Mouse (Mus musculus) heart, embryonic 10.5 days (tissue): ENCODE data around the gene Olfr461. TPM values are rescaled to one million over a fixed set of nuclear protein-coding genes. Genes with fewer than 3 reads are reported as not detected.
"Not testable (repeated sequence)": the region's sequence is repeated elsewhere in the genome, so short reads cannot be mapped to it uniquely, and the experiment has no call there.

ENCODE experiments used
- DNase-seq: peaks from one replicate; pipeline ENCODE4 v3.0.0-alpha.2; 2017; ENCODE audit warnings: low spot score
- H3K27ac ChIP-seq: fragments of 300-500 bp; sonication (generic); 2 replicates; pipeline ENCODE4 v1.5.1; 2016; ENCODE audit warnings: mild to moderate bottlenecking
- H3K27me3 ChIP-seq: fragments of 300-500 bp; sonication (generic); 2 replicates; pipeline ENCODE4 v1.6.1; 2016; ENCODE audit warnings: mild to moderate bottlenecking; ENCODE audit not compliant: poor library complexity, insufficient read depth, severe bottlenecking
- H3K36me3 ChIP-seq: fragments of 300-500 bp; sonication (generic); 2 replicates; pipeline ENCODE4 v1.6.1; 2016; ENCODE audit warnings: mild to moderate bottlenecking, moderate library complexity
- H3K4me1 ChIP-seq: fragments of 300-500 bp; sonication (generic); 2 replicates; pipeline ENCODE4 v1.6.1; 2016; ENCODE audit warnings: mild to moderate bottlenecking
- H3K4me3 ChIP-seq: fragments of 300-500 bp; sonication (generic); 2 replicates; pipeline ENCODE4 v1.5.1; 2016; ENCODE audit warnings: mild to moderate bottlenecking, moderate library complexity
- H3K9me3 ChIP-seq: fragments of 300-500 bp; sonication (generic); 2 replicates; pipeline ENCODE4 v1.6.1; 2016; ENCODE audit warnings: mild to moderate bottlenecking, moderate library complexity
- WGBS: fragments of 180-500 bp; shearing (Covaris S2); methylation state at CpG from one replicate; pipeline ENCODE4 v1.1.7; 2016; 5-methylcytosine and 5-hydroxymethylcytosine counted together
- polyA plus RNA-seq: library from polyadenylated mRNA; unstranded; fragments of >200 nt; fragmentation: Nextera tagmentation; extraction: Ambion mirVana; gene quantifications from 2 replicates; pipeline ENCODE4 v1.2.1, GENCODE M21; 2016

Olfr461 gene
- polyA plus RNA-seq = not detected in 2 replicates

DNA sequence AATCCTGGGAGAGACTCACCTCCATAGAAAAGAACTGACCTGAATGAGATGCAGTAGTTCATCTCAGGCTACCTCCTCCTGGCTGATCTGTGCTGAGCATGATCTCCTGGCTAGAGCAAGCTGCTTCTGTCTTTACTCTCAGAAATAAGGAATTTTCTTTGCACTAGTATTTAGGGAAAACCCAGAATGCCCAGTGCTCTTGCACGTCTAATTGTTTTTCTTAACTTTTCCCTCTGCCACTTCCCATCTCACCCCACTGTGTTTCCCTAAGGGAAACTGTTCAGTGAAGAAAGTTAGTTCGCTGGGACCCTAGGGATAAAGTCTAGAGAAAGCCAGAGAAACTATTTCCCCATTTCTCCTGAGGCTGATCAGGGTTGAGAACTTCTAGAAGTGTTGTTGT, at the start of gene Olfr461:
Gene Olfr461, minus strand, starts transcription at position 101 of the 400 bp plus-strand sequence.
- WGBS = 83% methylated on average over 2 of the region's 2 CpGs
- H3K27me3 ChIP-seq = no peaks in the 10 kb centered on the region
- no peaks in the 10 kb centered on the region for H3K4me1 ChIP-seq
- no peak within 1 kb of the TSS for H3K27ac ChIP-seq
- H3K9me3 ChIP-seq = no peaks in the 10 kb centered on the region
- no peak for DNase-seq
- H3K36me3 ChIP-seq = no peaks in the 10 kb centered on the region
- H3K4me3 ChIP-seq = no peak within 1 kb of the TSS

DNA sequence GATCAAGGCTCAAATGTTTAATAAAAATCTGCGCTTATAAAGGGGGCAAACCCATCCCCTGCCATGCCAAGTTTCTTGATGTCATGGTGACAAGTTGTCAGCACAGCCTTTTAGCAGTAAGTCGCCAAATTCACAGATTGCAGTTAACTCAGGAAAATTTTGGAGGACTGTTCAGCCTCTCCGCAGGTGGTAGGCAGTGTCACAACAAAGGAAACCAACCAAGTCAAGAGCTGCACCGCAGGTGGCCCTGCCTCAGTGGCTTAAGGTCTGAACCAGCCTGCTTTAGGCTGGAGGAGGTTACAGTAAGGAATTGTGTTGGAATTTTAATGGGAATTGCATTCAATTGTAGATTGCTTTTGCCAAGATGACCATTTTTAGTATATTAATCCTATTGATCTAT, 43.7 kb upstream of the Olfr461 start:
- not testable (repeated sequence) for H3K27ac ChIP-seq, DNase-seq

DNA sequence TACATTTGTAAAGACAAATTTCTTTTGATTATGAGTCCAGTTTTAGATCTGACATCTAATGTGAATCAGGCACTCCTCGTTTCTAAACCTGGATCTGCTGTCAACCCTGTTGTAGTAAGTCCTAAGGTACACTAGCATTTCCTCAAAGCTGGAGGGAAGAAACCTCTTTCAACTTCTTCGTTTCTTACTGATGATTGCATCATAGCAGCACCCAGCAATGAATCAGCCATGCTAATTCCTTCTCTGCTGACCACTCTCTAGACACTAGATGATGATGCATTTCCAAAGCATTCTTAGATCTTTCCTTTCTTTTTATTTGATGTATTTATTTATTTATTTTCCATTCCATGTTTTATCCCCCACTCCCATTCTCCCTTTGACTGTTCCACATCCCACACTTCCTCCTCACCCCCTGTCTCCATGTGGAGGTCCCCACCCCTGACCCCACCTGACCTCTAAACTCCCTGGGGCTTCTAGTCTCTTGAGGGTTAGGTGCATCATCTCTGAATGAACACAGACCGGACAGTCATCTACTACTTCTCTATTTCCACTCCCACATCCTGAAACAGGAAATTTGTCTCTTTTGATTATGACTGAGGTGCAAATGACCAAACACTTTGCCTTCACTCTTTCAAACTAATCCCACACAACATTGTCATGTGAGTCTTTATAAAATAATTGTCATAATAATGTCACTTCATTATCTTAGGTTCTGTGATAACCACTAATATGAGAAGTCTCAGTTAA, 40.1 kb upstream of the Olfr461 start:
- WGBS = 76% methylated on average over 3 of the region's 3 CpGs
- Histone ChIP-seq H3K27me3 (no peaks in the 10 kb centered on the region), H3K4me3 (no peak overlapping the region), H3K36me3 (no peaks in the 10 kb centered on the region), H3K9me3 (no peaks in the 10 kb centered on the region), H3K4me1 (no peaks in the 10 kb centered on the region), H3K27ac (no peak overlapping the region)
- DNase-seq = no peak

More for the DNA sequence above, 43.7 kb upstream of the Olfr461 start:
- 29% methylated on average over 4 of the region's 4 CpGs for WGBS
- not testable (repeated sequence) for H3K4me1 ChIP-seq, H3K36me3 ChIP-seq, H3K9me3 ChIP-seq, H3K4me3 ChIP-seq, H3K27me3 ChIP-seq

DNA sequence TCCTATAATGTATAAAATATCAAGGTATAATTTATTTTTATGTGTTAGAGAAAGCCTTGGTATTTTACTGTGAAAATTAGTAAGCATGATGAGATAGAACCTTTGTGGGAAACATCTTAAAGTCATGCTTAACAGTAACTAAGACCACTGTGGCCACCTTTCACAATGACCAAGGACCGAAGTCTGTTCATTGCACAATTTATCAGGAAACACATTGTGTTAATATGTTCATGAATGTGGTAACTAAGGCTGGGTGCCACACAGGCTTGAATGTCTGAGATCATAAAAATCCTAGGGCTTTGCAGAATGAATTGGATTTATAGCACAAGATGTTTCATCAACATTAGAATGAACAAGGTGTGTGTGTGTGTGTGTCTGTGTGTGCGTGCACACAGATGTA, 33.5 kb upstream of the Olfr461 start:
- Histone ChIP-seq H3K27ac (no peak overlapping the region), H3K36me3 (no peaks in the 10 kb centered on the region), H3K4me3 (no peak overlapping the region), H3K27me3 (no peaks in the 10 kb centered on the region), H3K9me3 (no peaks in the 10 kb centered on the region), H3K4me1 (no peaks in the 10 kb centered on the region)
- 86% methylated on average over 2 of the region's 2 CpGs for WGBS
- DNase-seq = no peak

DNA sequence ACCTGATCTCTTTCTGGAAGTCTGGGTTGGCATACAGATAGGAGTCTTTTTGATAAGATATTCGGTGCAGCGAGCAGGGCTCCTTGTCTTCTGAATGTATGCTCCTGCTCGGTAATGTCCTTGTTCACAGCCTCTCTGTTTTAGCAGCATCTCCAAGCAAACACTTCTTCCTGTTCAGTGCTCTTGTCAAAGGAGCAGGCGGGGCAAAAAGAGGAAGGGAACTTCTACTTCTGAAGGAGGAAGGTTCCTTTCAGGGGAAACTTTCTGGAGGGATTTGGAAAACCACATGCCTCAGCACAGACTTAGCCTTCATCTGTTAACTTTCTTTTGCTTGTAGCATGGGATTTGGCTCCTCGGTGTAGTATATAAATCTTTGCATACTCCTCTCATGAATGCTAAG, 30.8 kb upstream of the Olfr461 start, which contains the start of gene Clec5a:
Gene Clec5a, minus strand, starts transcription at position 177 of the 400 bp plus-strand sequence.
- no peaks in the 10 kb centered on the region for H3K27me3 ChIP-seq
- no peaks in the 10 kb centered on the region for H3K4me1 ChIP-seq
- H3K36me3 ChIP-seq = no peaks in the 10 kb centered on the region
- 64% methylated on average over 5 of the region's 5 CpGs for WGBS
- H3K9me3 ChIP-seq = no peaks in the 10 kb centered on the region
- H3K4me3 ChIP-seq = no peak within 1 kb of the TSS
- H3K27ac ChIP-seq = no peak within 1 kb of the TSS
- DNase-seq = no peak

DNA sequence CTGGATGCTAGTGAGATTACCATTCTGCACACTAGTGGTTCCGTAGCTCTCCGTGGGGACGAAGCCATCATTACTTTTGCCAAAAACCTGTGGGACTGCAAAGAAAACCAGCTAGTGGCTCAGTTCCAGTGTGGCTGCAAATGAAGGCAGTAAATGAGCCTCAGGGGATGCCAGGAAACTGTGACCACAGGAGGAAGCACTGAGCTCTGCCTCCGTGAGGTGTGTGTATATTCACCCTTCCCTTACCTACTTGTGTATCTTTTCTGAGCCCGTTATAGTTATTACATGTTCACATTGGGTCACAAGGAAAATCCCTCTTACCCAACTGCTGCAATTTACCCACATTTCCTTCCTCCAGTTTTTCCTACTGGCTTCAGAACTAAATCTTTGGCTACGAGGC, 29.5 kb upstream of the Olfr461 start:
- no peaks in the 10 kb centered on the region for H3K36me3 ChIP-seq
- no peaks in the 10 kb centered on the region for H3K4me1 ChIP-seq
- no peak overlapping the region for H3K4me3 ChIP-seq
- no peak overlapping the region for H3K27ac ChIP-seq
- DNase-seq = no peak
- H3K27me3 ChIP-seq = no peaks in the 10 kb centered on the region
- WGBS = 77% methylated on average over 6 of the region's 6 CpGs
- no peaks in the 10 kb centered on the region for H3K9me3 ChIP-seq

DNA sequence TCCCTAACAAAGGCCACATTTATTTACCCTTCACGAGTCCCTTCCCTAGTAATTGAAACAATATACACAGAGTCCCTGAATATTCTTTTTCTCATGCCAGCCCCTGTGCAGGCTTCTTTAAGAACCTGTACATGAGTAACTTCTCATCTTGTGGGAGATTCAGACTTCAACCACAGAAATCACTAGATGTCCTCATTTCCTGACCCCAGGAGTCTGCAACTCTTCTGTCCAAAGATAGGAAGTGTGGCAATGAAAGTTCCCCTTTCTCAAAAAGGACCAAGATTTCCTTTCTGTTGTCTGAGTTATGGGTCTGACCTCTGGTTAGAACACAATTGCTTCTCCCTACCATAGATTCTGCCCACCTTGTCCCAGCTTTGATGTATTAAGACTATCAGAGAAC, 21.5 kb upstream of the Olfr461 start:
- Histone ChIP-seq H3K9me3 (no peaks in the 10 kb centered on the region), H3K36me3 (no peaks in the 10 kb centered on the region), H3K27ac (no peak overlapping the region), H3K4me1 (no peaks in the 10 kb centered on the region), H3K4me3 (no peak overlapping the region), H3K27me3 (no peaks in the 10 kb centered on the region)
- WGBS = 79% methylated on average over 1 of the region's 1 CpGs
- no peak for DNase-seq

DNA sequence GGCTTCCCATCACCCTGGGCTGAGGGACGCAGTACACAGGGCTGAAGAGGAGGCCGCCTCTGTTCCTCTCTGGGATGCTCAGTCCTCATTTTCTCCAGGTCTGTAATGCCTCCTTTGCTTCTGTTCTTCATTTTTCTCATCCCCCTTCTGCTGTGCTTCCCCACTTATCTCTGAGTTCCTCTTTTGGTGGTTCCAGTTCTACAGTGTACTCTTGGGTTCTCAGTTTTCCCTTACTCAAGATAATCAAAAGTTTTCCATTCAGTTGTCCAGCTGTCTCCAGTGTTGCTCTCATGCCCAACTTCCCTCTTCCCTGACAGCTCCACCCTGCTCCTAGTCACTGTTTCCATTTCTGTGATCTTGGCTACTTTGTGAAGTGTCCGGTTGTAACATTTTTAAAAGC, 18.8 kb upstream of the Olfr461 start:
- Histone ChIP-seq H3K27ac (no peak overlapping the region), H3K9me3 (no peaks in the 10 kb centered on the region), H3K36me3 (no peaks in the 10 kb centered on the region), H3K27me3 (no peaks in the 10 kb centered on the region), H3K4me3 (no peak overlapping the region), H3K4me1 (no peaks in the 10 kb centered on the region)
- WGBS = 51% methylated on average over 3 of the region's 3 CpGs
- DNase-seq = no peak

DNA sequence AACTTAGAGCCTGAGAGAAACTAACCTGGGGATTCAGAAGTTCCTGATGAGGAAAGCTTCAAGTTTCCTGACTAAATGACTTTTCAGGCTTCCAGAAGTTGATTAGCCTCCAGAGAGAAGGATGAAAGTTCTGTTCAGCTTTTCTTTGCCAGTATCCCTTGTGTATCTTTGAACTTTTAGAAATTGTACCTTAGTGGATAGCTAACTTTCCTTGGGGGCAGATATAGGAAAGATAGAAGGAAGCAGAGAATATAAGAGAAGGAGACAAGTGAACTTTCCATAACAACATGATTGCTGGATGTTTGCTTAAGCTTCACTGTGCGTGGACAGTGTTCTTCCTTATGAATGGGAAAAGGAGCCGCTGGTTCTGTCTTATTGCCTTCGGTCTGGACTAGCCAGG, 14.3 kb upstream of the Olfr461 start, which contains the start of gene Olfr460:
Gene Olfr460, plus strand, starts transcription at position 301 of the 400 bp plus-strand sequence.
- H3K27me3 ChIP-seq = no peaks in the 10 kb centered on the region
- H3K9me3 ChIP-seq = no peaks in the 10 kb centered on the region
- 82% methylated on average over 3 of the region's 3 CpGs for WGBS
- no peaks in the 10 kb centered on the region for H3K4me1 ChIP-seq
- H3K4me3 ChIP-seq = no peak within 1 kb of the TSS
- H3K27ac ChIP-seq = no peak within 1 kb of the TSS
- H3K36me3 ChIP-seq = no peaks in the 10 kb centered on the region
- DNase-seq = no peak

DNA sequence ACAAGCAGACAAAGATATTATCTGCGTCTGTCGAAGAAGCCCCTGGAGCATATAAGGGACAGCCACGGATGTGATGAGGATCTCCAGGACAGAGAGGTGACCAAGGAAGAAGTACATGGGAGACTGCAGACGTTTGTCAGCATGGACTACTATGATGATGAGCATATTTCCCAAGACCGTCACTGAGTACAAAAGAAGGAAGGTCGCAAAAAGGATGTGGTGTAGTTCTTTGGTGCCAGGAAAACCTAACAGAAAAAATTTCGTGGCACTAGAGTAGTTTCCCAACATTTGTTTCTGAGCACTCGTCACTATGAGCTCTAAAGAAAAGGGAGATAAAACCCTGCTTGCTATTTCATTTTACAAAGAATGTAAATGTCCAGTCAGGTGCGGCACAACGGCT, 10.2 kb downstream of the Olfr461 start:
- Histone ChIP-seq H3K27ac (no peak overlapping the region), H3K9me3 (no peaks in the 10 kb centered on the region), H3K27me3 (no peaks in the 10 kb centered on the region), H3K36me3 (no peaks in the 10 kb centered on the region), H3K4me3 (no peak overlapping the region), H3K4me1 (no peaks in the 10 kb centered on the region)
- DNase-seq = no peak
- WGBS = 81% methylated on average over 10 of the region's 10 CpGs

DNA sequence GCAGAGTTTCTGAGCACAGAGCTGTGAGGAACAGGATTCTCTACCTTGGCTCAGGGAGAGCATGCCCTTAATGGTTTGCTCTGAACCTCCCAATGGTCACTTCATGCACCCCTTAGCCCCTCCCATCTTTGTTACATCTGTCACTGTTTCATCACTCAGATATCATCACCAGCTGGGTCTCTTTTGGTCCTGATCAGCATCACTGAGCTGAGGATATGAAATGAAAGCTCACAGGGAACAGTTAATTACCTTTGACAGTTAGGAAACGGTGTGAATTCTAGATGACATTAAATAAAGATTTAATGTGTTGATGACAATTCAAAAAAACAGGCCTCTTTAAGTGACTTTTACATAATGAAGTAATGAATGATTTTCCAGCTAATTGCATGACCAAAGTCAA, 35.4 kb downstream of the Olfr461 start, which contains the start of gene Prss37:
Gene Prss37, minus strand, starts transcription at position 101 of the 400 bp plus-strand sequence.
- H3K27ac ChIP-seq = no peak within 1 kb of the TSS
- H3K4me1 ChIP-seq = no peaks in the 10 kb centered on the region
- WGBS = 82% methylated on average over 1 of the region's 1 CpGs
- H3K4me3 ChIP-seq = no peak within 1 kb of the TSS
- no peaks in the 10 kb centered on the region for H3K27me3 ChIP-seq
- no peaks in the 10 kb centered on the region for H3K9me3 ChIP-seq
- no peak for DNase-seq
- H3K36me3 ChIP-seq = no peaks in the 10 kb centered on the region

DNA sequence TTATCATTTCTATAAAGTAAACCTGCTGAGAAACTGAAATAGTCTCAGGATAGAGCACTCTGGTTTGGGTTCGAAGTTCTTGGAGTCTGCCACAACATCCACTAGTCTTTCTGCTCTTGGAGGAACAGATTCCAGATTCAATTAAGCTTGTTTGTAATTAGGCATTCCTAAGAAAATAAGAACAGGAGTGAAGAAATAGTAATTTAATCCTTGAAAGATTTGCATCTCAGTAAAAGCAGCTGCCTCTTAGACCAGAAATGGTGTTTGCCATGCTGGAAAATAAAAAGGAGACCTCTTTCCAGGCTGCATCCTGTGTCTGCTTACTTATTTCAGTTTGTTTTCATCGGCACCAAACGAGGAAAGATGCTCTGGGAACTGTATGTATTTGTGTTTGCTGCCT, 61.6 kb downstream of the Olfr461 start, which contains the start of gene Tas2r108:
Gene Tas2r108, plus strand, starts transcription at position 301 of the 400 bp plus-strand sequence.
- WGBS = 84% methylated on average over 3 of the region's 3 CpGs
- no peak for DNase-seq
- Histone ChIP-seq H3K4me3 (no peak within 1 kb of the TSS), H3K27ac (no peak within 1 kb of the TSS), H3K4me1 (no peaks in the 10 kb centered on the region), H3K9me3 (no peaks in the 10 kb centered on the region), H3K36me3 (no peaks in the 10 kb centered on the region), H3K27me3 (no peaks in the 10 kb centered on the region)
